Mouse (Mus musculus) ES-Bruce4 (cell line): ENCODE results near the gene Aifm3.

ENCODE experiments used
- CTCF ChIP-seq: IDR thresholded peaks from one replicate; pipeline ENCODE4 v1.8.1; 2011; ENCODE audit warnings: low read depth, low read length
- EP300 ChIP-seq: IDR thresholded peaks from 2 replicates; pipeline ENCODE4 v1.6.1; 2011; ENCODE audit warnings: low read depth, low read length; ENCODE audit not compliant: insufficient read depth
- POLR2A ChIP-seq: IDR thresholded peaks from one replicate; pipeline ENCODE4 v1.8.1; 2011; ENCODE audit warnings: low read length; ENCODE audit not compliant: insufficient read depth

GRCm38 (mm10) chr16:17536584-17536983, 47.2 kb downstream of the Aifm3 start:
- TF ChIP-seq CTCF = no peak
- no peak for TF ChIP-seq POLR2A
- TF ChIP-seq EP300 = no peak
